Mouse (Mus musculus): ENCODE results near the gene Gm2832.
"Not testable (repeated sequence)": the region's sequence is repeated elsewhere in the genome, so short reads cannot be mapped to it uniquely, and the experiment has no call there.

Gene Gm2832

DNA sequence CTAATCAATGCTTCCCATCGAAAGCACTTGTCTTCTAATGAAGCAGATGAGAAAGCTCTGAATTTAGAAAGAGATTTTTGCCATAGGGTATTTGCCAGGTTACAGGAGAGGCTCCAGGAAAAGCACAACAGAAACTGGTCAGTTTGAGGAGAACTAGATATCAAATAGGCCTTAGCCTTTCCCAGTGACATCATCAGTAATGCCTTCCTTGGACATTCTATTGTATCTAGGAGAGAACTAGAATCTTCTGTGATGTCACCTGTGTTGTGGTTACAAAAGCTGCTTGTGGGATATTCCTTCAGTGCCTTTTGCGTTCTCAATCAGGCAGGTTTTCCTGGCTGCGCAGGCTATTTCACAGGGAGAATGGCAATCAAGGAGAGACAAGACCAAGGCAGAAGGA is at the start of gene Gm2832:
Gene Gm2832 (plus strand): TSS at position 301 of the 400 bp plus-strand sequence.
- DNase-seq, result not testable (repeated sequence)

DNA sequence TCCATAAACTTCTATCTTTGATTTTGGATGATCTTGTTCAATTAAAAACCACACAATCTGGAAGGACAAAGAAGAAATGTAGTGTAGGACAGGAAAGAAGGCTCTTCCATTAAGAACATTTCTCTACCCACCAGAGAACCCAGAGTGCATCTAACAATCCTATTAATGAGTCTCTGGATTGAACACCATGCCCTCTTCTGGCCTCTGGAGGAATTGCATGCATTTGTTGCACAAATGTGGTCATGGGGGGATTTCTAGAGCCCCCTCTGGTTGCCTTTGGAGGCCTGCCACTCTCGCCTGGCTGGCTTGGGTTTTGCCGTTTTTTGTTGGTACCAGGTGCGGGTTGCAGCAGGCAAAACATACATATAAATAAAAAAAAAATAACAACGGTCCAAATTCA is 15.3 kb upstream of the Gm2832 start:
- not testable (repeated sequence) for DNase-seq

DNA sequence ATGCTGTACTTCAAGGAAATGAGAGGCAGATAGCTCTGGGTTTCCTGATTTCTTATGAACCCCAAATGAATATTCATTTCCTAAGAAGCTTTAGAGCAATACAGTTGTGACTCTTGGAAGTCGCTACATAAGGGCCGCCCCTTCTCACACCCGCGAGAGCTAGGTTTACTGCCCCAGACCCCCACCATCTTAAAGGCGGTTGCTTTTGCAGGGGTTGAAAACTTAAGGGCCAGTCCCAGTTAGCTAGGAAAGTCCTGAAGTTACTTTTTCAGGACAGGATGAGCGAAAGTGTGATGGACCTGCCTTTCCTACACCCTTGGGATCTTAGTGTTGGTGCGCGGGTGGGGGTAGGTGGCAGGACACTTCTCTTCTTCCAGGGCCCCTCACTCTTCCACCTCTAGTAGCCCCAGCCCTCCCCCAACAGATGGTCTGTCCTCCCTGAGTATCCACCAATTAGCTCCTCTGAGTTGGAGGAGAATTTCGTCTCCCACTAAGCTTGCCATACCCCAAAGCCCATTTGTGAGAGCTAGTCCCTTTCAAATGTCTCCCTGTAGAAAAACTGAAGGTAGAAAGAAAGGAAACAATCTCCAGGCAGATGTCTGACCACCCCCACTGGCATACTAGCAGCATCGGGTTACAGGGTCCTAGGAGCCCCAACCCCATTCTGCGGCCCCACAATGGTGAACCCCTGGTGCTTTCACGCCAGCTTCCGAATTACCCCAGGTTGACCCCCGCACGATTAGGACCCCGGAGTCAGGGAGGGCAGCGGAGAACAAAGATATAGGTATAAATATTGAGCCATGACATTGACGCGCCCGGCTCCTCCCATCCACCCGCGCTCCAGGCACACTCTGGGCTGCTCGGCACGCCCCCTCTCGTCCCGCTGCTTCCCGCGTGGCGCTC is 14.5 kb upstream of the Gm2832 start:
- DNase-seq, result peak in 1 of 2 experiments; percentile 2

DNA sequence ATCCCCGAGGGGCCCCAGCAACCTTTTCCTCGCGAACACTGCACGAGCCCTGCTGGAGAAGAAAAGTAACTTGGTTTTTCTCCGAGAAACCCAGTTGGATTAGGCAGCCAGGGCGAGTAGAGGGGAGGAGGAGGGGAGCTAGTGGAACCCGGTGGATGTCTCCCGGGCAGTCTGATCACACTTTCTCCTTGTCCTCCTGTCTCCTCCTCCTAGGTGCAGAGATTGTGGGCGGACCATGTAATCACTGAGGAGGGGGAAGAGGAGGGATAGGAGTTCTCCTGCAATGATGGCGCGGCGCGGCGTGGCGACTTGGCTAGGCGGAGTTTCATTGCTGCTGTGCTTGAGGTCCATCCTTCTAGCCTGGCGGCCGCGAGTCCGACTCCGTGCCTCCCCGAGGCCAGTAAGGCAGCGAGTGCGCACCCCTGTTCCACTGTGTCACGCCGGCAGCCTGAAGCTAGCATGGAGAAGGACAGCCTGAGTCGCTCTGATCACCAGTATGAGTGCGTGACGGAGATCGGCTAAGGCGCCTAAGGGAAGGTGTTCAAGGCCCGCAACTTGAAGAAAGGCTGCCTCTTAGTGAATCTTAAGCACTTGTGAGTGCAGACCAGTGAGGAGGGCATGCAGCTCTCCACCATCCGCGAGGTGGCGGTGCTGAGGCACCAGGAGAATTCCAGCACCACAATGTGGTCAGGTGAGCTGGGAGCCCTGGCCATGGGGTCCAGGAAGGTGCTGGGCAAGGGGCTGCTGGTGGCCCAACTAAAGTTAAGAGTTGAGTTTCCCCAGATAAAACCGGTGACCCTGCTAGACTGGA is 13.6 kb upstream of the Gm2832 start:
- DNase-seq, result not testable (repeated sequence)

DNA sequence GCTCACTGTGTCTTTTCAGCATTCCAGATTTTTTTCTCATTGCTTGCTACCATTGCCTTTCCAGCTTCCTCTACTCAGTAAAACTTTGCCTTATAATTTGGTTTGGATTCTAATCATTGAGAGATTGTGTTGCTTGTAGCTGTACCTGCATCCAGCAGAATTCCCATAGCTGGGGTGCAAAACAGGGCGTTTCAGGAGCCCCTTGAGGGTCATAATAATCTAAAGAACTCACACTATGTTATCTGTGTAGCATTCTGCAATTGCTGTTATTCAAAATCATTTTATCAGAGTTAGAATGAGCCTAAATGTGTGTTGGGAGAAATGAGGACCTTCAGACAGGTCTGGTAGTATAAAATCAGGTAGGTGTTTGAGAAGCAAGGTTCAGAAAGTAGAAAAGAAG is 7.4 kb downstream of the Gm2832 start:
- DNase-seq, result not testable (repeated sequence)
